Mouse (Mus musculus): ENCODE data around the gene Cnga4.
"Not testable (repeated sequence)": the region's sequence is repeated elsewhere in the genome, so short reads cannot be mapped to it uniquely, and the experiment has no call there.

Cnga4 gene

DNA sequence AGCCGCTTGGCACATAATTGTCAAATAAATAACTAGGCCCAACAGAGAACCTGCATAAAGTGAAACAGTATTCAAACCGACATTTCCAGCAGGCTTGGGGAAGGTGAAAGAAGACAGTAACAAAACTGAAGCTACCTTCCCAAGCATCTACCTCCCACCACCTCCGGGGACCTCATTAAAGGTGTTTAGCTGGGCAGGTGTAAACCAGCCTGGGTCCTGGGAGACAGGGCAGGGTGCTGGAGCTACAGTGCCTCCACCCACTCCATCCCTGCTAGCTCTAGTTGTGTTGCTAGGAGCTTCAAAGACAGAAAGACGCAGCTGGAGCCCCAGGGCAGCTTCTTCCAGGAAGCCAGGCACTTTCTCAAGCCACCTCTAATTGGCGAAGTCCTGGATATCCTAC, at the start of gene Cnga4:
Gene Cnga4, plus strand, starts transcription at position 301 of the 400 bp plus-strand sequence.
- no peak for DNase-seq

DNA sequence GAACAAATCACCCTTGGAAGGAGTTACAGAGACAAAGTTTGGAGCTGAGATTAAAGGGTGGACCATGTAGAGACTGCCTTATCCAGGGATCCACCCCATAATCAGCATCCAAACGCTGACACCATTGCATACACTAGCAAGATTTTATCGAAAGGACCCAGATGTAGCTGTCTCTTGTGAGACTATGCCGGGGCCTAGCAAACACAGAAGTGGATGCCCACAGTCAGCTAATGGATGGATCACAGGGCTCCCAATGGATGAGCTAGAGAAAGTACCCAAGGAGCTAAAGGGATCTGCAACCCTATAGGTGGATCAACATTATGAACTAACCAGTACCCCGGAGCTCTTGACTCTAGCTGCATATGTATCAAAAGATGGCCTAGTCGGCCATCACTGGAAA, 48.3 kb upstream of the Cnga4 start:
- DNase-seq, result not testable (repeated sequence)

DNA sequence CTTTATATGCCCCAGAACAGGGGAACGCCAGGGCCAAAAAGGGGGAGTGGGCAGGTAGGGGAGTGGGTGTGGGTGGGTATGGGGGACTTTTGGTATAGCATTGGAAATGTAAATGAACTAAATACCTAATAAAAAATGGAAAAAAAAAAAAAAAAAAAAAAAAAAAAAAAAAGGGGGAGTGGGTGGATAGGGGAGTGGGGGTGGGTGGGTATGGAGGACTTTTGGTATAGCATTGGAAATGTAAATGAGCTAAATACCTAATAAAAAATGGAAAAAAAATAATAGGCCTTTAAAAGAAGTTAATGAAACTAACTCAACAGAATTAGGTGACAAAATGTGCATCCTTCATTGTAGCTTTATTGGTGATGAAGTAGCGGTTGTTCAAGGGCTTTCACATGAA, 47.9 kb upstream of the Cnga4 start:
- DNase-seq, result not testable (repeated sequence)

DNA sequence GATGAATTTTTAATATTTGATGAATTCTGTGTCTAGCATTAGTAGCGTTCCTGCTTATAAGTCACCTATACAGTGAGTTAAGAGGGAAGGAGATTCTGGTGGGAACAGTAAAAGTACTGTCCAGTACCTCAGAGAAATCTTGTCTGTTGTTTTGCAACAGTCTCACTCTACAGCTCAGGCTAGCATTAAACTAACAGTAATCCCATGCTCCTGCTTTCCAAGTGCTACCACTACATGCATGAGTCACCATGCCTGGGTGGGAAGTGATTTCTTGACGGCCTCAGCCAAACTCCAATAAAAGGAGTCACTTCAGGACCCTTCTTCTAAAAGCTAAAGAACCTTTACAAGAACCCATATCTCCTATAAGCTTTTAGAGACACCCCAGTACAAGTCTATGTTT, 42.7 kb upstream of the Cnga4 start:
- DNase-seq, result no peak

DNA sequence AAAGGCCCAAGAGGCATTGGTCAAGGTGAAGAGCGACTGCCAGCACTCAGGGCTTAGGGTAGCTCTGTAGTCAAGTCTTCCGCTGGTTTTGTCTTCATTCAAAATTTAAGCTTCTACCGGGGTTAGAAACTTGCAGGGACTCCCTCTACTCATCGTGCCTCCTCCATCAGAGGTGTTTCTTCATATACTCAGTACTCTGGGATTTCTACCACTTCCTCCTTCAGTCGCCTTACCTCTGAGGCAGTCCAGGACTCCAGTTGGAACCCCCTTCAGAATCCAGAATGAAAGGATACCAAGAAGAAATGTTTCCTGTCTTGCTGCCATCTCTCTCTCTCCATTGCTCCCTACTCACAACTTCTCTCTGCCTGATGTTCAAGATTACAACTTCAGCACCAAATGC, 37.1 kb upstream of the Cnga4 start:
- no peak for DNase-seq

DNA sequence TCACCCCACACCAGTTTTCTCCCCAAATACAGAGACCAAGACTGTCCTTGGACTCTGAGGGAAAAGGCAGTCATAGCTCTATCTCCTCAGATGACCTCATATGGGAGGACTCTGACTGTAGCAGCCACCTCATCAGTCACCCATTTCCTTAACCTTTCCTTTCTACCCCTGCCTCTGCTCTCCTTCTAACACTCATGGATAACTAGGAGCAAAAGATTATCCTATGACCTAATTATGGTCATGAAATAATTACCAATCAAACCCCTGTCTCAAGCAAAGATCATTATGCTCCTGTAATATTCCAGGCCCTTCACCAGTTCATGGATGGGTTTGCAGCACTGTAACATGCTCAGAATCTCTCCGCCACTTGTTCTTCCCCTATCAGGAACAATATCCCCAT, 36.4 kb upstream of the Cnga4 start, which contains the start of gene Olfr692:
Gene Olfr692, plus strand, starts transcription at position 301 of the 400 bp plus-strand sequence.
- DNase-seq, result no peak

DNA sequence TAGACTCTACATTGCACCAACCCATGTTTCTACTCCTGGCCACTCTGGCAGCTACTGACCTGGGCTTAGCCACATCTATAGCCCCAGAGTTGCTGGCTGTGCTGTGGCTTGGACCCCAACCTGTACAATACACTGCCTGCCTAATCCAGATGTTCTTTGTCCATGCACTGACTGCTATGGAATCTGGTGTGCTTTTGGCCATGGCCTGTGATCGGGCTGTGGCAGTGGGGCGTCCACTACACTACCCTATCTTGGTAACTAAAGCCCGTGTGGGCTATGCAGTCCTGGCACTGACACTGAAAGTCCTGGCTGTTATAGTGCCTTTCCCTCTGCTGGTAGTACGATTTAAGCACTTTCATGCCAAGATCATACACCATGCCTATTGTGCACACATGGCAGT, 35.8 kb upstream of the Cnga4 start:
- DNase-seq, result no peak

DNA sequence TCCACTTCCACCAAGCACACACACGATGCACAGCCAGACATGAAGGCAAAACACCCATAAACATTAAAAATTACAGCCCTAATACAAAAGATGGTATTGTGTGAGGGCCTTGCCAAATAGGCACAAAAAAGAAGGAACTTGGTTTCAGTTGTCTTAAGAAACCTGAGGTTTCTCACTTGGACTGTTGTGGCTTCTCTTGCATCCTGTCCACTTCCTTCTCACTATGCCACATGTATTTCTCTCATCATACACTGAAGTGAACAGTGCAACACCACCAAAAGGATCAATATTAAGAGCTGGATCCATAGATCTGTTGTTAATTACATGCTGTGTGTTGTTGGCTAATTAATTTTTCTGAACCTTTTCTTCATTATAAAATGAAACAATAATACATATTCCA, 31.5 kb upstream of the Cnga4 start:
- DNase-seq, result no peak

DNA sequence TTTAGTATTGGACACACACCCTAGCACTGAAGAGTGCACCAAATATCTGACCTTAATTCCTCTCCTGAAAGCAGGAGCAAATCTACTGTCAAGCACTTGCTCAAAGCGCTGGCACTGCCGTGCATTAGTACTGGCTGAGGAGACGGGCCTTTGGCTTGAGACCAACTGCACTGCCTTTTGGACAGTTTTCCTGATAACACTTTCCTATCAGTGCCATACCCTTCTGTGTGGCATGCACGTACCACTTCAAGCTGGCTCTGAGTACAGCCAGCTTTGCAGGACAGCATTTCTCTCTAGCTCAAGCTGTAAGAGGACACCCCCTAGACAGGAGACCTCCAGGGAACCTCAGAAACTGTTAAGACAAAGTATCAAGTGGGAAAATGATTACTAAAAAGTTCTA, 30.9 kb upstream of the Cnga4 start:
- no peak for DNase-seq

DNA sequence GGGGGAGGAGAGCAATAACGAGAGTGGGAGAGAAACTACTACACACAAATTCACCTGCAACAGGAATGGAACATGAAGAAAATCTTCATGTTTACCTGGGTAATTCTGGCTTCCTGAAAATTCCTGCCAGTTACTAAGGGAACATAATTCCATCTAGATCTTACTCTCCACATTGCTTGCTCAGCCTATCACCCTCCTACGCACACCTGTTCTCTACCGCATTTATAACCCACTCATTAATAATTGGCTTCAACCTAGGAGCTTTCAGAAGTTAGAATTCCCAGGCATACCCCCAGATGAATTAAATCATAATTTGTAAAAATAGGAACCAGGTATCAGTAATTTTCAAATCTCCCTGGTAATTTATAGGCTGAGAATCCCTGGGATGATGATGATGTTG, 30.4 kb upstream of the Cnga4 start:
- DNase-seq, result no peak

DNA sequence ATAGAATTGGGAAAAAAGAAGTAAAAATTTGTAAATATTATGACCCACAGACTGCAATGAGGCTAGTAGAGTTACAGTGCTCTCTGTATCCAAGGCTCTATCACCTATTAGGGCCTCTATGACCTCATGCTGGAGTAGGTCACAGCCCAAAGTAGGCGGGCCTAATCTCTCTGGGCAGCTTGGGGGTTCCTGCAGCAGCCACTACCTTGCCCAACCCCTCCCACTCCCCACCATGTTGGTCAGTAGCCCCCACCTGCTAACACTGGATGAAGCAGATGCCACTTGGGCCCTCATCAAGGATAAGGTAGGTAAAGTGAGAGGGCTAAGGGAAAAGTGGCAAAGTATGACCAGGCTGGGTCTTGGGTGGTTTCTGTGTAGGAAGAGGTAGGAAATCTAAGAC, 29.5 kb upstream of the Cnga4 start, which contains the start of gene Gm5901:
Gene Gm5901, plus strand, starts transcription at position 173 of the 400 bp plus-strand sequence.
- no peak for DNase-seq

DNA sequence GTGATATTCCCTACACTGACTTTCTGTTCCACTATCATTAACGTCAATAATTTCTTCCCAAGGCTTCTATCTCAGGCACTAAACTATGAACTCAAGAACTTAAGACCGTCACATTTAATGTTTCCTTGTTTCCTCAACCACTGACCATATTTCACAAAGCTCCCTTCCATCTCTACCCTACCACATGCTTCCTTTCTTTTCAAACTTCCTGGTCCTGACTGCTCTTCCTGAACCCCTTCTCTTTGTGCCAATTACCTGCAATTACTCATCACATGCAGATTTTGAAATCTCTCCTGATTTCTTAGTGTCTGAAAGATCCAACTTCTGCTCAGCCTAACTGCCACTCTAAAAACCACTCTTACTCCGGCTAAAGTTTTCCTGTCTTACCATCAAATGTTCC, 24.0 kb upstream of the Cnga4 start:
- no peak for DNase-seq

DNA sequence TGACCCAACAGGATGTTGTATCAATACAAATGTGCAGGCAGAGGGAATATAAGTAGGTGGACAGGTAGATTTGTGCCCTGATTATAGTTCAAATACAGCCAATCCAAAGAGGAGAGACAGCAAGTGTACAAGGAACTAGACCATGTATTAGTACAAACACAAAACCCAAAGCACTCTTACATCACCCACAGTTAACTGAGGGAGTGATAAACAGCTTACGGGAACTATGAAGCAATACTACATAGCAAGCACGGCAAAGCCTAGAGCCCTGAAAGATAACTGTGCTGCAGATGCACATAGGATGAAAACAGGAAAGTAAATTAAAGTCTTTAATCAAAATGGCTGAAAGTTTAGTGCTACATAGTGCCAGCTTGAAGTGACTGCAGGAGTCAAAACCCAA, 16.7 kb upstream of the Cnga4 start:
- no peak for DNase-seq

DNA sequence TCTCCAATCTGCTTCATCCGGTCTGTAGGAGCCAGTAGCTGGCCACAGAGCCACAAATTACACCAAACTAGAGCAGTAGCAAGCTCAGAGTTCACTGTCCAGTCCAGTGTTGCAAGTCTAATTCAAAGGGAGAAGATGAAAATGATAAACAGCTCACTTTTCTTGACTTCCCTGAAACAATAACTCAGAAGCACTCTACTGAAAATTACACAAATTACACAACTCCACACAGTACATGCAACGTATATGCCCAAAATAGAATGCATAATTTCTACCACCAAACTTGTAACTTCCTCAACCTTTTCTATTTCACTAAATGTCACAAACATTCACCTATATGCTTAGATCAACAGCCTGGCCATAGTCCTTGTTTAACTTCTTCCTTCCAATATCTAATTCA, 14.1 kb upstream of the Cnga4 start:
- DNase-seq, result no peak

DNA sequence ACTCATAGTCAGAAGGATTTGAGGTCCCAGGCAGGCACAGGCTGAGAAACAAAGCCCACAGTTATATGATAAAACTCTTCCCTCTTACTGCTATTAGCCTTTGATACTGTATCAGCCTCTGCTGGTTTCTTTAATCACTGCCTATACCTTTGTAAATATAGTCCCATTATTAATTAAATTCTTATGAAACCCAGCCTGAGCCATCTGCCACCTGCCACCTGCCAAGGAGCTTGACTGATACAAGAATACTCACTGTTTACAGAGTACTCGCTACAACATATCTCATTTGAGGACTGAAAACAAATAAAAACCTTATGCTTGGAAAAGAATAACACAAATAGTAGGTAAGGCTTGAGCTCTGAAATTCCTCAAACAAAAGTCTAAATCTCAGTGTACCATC, 9.8 kb upstream of the Cnga4 start:
- no peak for DNase-seq

DNA sequence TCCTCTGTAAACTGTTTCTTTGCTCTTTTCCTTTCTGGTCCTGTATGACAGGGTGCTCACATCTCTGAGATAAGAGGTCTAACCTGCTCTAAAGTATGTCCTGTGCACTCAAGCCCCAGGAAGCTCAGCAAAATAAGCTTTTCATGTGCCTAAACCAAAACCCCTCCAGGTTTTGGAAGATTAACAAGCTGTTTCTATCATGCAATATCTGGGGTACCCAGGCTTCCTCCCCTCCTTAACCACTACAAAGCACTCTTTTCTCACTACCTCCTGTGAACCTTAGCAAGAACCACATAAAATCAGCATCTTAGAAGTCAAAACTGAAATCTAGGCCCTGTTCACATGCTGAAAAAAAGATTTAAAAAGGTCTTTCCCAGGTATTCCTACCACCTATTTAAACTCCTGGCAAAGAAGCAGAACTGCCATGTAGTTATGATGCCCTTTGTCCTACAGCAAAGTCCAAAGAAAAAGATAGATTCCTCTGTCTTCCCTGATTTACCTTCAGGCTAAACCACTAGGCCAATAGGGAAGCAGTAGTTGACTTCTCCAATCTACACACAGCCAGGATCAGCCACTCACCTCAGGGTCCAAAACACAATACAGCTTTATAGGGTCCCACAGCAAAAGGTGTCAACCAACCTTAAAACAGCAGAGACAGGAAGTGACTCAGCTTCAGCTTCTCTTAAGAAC, 9.1 kb upstream of the Cnga4 start:
- DNase-seq, result peak; percentile 12

DNA sequence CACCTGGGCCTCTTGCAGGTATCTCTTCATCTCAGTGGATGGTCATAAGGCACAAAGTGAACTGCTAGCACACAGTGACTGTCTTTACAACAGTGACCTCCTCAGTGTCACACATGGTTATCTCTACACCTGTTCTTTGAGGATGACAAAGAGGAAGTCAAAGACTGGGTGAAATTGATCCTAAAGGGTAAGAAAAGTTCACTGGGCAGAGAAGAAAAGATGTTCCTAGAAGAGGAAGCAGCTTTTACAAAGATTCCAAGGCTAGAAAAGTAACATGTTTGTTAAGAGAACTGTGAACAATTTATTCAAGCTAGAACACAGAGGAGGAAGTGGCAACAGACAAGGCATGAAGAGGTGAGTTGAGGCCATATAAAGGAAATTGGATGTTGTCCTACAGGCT, 8.2 kb upstream of the Cnga4 start:
- no peak for DNase-seq

DNA sequence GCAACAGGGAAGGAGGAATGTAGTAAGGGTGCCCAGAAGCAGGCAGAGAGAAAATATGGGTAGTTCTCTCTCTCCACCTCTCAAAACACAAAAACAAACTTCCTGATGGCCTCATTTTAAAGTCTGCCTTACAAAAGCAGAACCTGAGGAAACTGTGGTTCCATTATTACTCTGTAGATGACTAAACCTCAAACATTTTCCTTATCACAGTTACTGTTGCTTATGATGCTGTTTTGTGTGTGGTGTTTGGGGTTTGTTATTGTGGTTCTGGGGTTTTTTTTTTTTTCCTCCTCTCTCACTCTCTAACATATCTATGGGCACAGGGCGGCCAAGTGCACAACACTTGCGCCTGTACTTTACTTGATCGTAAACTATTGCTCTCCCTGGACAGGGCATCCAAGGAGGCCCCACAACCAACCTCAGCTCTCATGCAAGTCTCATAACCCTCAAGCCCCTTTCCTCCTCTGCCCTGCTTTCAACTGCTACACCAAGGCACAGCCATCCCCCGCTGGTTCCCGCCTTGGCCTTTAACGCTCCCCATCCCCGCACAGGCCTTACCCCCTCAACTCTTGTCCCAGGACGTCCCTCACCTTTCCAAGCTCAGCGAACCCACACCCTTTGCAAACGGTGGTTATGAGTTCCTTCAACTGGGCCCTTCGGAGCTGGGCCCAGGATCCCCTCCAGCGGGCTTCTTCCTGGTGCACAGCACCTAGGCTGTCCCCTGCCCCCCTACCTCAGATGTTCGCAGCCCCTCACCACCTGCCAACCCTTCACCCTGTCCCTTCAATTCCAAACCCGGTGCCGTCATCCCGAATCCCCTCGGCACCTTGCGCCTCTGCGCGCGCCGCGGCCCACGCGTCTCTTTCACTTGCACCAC, 5.1 kb upstream of the Cnga4 start:
- no peak for DNase-seq

DNA sequence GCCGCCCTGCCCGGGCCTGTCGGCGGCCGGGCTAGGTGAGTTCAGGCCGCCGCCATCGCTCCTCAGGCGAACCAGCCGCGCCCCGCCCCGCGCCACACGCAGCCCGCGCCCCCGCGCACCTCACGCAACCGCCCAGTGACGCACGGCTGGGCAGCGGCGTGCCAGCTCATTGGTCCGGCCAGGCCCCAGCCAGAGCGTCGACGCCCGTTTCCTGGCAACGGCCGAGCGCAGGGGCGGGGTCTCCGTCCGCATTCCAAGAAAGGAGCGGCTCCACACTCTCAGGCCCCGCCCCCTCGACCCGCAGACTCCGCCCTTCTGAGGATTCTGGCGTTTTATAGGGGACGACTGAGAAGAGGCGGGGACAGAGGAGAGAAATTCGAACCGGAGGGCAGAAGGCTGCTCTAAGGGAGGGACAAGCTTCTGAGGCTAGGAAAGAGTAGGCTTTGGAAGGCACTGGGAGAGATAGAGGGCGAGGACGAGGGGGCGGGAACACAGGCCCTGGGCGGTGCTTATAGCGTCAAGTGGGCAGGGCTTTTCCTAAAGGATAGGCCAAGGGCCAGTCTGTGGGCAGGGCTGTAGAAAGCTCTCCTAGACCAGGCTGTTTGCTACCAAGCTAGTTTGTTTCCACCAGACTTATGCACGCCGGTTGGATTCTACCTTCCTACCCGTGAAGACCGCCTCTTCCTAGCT, 4.3 kb upstream of the Cnga4 start, which contains the start of gene Fam160a2:
Gene Fam160a2, minus strand, starts transcription at position 120 of the 690 bp plus-strand sequence.
- peak; percentile 97 for DNase-seq

DNA sequence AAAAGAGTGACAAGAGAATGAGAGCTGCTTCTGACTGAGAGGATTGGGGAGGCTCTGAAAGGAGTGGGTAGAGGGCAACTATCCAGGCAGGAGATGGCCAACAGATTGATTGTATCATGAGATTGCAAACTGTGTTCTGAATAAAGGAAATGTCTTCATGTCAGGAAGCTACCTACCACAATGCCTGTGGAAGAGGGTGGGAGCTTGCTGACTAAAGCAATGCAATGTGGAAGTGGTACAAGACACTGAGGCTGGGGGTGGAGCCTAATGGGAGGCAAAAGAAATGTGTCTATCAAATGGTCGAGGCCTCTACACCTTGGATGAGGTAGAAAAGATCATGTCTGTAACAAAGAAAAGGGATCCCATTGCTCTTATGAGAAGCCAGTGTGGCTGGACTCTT, 2.0 kb downstream of the Cnga4 start:
- DNase-seq, result no peak

DNA sequence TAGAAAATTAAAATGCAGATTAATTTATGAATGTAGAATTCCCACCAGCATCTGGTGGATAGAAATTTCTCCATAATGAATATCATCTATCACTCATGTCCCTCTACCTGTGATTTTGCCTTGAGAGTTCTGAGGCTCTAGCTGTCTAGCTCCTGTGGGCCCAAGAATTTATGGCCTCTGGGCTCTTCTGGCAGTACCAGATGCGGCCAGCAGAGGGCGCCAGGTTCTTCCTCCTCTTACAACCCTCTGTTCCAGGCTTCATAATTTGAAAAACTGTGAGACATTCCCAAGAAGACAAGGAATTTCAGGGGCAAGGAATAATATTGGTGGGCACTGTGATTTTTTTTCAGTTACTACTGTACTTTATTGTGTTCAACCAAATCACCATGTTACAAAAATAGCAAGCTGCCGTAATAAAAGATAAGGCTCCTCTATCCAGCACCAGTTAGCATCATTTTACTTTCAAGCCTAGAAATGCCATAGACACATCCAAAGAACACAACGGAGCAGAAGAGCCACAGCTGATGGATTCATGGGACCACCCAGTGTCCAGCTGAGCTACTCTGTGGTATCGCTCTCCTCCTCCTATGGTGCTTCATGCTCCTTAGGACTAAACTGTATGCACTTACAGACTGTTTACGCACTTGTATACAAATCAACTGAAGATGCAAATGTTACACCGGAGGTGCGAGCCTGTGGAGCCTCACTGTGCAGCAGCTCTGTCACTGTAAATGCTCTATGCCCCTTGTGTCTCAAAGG, 7.7 kb downstream of the Cnga4 start:
- peak; percentile 57 for DNase-seq

DNA sequence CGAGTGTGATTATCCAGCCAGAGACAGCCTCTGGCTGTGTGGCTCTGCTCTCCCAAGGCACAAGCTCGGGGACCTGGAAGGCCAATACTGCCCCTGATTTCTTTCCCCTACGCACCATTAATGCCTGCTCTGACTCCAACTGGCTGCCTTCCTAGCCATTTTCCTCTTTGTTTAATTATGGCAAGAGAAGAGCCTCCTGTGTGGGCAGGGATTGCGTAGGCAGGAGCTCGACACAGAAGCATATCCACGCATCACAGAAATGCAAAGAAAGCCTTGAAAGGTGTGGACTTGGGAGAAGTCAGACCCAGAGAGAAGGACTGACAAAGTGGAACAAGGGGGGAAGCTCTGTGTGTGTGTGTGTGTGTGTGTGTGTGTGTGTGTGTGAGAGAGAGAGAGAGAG, 10.0 kb downstream of the Cnga4 start:
- DNase-seq, result no peak

DNA sequence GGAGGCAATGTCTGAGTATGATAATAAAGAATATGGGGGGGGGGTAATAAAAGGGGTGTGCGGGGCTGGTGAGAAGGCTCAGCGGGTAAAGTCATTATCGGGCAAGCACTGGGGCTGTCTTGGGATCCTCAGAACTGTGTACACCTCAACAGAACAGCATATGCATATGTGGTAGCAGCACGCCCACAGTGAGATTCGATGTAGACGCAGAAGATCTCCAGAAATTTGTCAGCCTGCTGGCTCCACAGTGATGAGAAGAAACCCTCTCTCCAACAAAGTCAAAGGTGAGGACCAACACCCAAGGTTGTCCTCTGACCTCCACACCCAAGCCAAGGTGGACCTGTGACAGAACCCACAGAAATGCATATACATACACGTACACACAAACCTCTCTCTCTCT, 12.2 kb downstream of the Cnga4 start:
- DNase-seq, result no peak
